Mouse (Mus musculus) testis, adult 2 months (tissue): ENCODE results near the gene Pkp1.

ENCODE experiments used
- CTCF ChIP-seq: fragments of 200-500 bp; IDR thresholded peaks from 2 replicates; pipeline ENCODE4 v1.5.1; 2012; ENCODE audit warnings: low read depth, mild to moderate bottlenecking, inconsistent platforms, low read length, moderate library complexity; ENCODE audit not compliant: control insufficient read depth, insufficient read depth, insufficient replicate concordance
- POLR2A ChIP-seq: fragments of 200-500 bp; IDR thresholded peaks from 2 replicates; pipeline ENCODE4 v1.6.1; 2012; ENCODE audit warnings: low read depth, mild to moderate bottlenecking, inconsistent platforms, low read length, moderate library complexity; ENCODE audit not compliant: control insufficient read depth

DNA sequence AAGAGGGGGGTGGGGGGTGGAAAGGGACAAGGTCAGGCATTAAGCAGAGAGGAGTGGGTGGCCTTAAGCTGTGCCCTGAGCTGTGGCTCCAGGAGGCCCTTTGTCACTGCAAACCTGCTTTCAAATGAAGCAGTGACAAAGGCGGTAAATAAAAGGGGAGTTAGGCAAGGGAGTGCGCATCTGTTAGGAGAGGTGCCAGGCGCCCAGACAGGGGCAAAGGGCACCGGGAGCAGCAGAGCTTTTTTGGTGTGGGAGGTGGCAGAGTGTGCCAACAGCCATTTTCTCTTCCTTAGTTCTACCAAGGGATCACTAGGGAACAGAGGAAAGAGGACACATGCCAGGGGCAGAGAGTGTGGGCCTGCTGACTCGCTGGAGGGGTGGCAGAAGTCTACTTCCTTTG lies 1.8 kb downstream of the Pkp1 start:
- TF ChIP-seq CTCF (no peak), POLR2A (no peak)
